Mouse (Mus musculus) CH12F3 (cell line): ENCODE results near the gene Xrra1.
"Not testable (repeated sequence)": the region's sequence is repeated elsewhere in the genome, so short reads cannot be mapped to it uniquely, and the experiment has no call there.

Experiments used
- in situ Hi-C: fragments of 300-500 bp; cut with MboI; formaldehyde crosslinking; loops from 2 replicates; pipeline ENCODE4 v1.14.3; 2020; ENCODE audit warnings: low sequenced_read_pairs

The Xrra1 gene

DNA sequence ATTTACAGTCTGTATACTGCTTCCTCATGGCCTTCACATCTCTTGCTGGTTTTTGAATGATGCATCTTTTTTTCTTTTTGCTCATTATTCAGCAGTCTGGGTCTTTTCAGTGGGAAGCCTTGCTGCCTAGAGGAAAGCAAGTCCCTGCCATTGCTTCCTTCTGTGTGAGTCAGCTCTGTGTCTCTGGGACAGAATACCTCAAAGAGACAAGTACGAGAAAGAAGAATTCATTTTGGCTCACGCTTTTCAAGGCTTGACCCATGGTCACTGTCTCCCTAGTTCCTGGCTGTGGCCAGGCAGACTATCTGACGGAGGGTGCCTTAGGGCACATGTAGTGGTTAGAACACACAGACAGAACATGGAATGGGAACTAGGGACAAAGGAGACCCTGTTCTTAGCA lies 35.1 kb downstream of the Xrra1 start:
- in situ Hi-C loops, result no loop called here

DNA sequence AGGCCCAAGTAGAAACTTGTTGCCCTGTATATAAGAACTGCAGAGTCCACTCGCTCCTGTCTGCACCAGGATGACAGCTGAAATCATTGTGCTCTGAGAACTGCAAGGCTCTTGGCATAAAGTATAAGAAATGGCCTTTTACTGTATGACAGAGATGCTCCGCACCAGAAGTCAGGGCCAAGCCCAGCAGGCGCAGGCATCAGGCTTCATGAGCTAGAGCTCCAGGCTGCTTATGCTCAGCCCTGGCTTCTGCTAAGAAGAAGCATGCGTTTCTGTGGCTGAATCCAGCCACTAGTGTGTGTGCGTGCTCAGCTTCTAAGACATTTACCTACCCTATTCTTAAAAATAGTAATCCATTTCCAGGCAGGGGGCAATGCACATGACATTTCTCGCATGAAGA lies 35.6 kb downstream of the Xrra1 start:
- in situ Hi-C loops, result no loop called here

DNA sequence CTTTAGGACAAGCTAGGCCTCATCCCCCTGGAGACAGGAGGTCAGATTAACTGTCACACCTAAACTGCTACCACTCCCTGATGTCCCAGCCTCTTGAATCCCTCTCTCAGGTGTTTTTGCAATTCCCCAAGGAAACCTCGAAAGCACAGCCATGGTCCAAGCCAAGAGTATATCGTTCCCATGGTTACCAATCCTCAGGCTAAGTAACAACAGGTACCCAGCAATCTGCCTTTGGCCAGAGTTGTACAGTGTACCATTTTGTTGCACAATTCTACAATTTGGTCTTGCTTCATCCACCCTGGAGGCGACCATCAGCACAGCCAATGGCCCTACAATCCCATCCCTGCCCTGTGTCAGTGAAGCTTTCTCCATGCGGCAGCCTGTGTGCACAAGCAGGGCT lies 38.0 kb downstream of the Xrra1 start:
- in situ Hi-C loops, result no loop called here

DNA sequence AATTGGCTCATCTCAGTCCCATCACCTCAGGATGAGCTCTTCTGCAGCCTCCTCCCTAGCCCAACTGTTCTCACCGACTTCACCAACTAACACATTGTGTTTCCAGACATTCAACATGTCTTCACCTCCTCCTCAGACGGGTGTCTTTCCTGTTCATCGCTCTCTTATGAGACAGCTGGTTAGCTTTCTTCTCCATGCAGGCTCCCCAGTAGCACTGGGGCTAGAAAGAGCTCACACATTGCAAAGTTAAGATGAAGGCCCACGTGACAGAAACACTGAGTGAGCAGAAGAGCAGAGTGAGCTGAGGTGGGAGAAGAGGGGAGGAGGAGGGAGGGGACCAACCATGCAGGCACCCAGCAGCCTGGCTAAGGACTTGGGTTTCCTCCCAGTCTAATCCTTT lies 43.3 kb downstream of the Xrra1 start:
- in situ Hi-C loops, result no loop called here

- in situ Hi-C loops, result no loop called here
These were observed 44.2 kb downstream of the Xrra1 start for GRCm38 (mm10) chr7:99902918-99903665.

DNA sequence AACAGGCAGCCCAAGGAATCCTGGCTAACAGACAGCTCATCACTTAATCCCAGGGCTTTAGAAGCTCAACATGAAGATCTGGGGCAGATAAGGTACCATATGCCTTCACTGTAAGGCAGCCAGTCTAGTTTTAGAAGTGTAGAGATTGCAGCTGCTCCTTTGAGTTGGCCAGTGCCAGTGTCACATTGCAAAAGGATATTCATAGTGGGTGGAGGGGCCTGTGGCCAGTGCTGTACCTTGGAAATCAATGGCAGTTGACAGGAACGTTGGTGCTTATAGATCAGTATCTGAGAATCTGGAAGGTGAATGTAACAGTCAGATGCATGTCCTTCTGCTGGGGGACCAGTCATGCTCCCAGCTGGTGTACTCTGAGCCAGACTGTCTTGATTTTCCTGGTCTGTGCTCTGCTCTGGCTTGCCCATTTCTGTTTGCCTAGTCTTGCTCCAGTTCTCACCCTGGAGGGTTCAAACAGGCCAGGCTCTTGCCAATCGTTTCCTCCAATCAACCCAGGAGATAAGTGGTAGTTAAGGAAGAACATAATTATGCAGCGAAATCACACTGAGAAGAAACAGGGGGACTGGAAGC lies 45.6 kb downstream of the Xrra1 start:
- in situ Hi-C loops, result no loop called here

- in situ Hi-C loops, result no loop called here
These were observed 47.4 kb downstream of the Xrra1 start for GRCm38 (mm10) chr7:99906346-99906745.

DNA sequence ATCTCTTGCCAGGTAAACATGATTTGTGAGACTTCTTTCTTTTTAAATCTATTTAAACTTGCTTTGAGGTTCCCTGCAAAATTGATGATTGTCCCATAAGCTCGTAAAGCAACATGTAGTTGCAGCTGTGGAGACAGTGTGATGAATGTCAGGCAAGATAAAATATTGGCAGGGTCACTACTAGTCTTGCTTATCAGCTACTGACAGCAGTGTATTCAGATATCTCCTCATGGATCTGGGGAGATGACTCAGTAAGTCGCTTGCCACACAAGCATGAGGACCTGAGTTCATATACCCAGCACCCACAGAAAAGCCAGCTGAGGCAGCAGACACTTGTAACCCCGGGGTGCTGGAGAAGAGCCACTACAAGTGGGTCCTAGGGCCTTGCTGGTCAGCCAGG lies 48.5 kb downstream of the Xrra1 start:
- in situ Hi-C loops, result no loop called here

GRCm38 (mm10) chr7:99911038-99911437 lies 52.1 kb downstream of the Xrra1 start:
- in situ Hi-C loops, result no loop called here

DNA sequence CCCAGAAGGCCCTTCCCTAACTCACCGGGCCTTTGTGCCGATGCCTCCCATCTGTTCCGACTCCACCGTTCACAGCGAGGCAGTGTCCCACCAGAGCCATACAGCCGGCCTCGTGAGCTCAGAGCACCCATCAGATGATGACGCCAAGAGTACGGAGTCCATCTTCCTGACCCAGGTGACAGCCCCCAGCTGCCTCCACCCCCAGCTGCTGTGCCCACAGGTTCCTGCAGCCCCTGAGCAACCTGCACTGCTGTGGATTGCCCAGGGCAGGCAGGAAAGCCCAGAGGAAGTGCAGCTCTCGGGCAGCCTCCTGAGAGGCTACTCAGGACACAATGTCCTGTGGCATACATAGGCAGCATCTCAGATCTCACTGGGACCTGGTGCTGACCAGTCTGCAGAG lies 55.4 kb downstream of the Xrra1 start:
- in situ Hi-C loops, result no loop called here

- in situ Hi-C loops, result no loop called here
These were observed 56.6 kb downstream of the Xrra1 start for GRCm38 (mm10) chr7:99915511-99915910.

GRCm38 (mm10) chr7:99916741-99917319 lies 57.9 kb downstream of the Xrra1 start:
- in situ Hi-C loops, result no loop called here

- in situ Hi-C loops, result no loop called here
These were observed 58.5 kb downstream of the Xrra1 start for GRCm38 (mm10) chr7:99917320-99917844.

DNA sequence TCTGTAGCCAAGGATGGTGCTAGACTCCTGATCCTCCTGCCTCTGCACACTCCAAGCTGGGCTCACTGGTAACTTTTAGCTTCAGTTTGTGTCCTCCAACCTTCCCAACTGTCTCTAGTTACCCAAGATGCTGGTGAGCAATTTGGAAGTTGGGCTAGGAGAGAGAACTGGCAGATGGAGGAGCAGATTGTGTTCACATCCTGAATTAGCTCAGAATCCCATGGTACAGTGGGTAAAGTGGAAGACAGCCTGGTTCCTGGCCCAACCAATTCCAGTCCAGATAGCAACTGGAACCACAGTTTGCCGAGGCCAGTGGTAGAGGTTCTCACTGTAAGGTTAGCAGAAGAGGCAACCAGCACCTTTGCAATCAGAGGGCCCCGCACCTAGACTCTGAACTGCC lies 60.2 kb downstream of the Xrra1 start:
- in situ Hi-C loops, result no loop called here

- in situ Hi-C loops, result no loop called here
These were observed 61.1 kb downstream of the Xrra1 start for GRCm38 (mm10) chr7:99919971-99920370.

DNA sequence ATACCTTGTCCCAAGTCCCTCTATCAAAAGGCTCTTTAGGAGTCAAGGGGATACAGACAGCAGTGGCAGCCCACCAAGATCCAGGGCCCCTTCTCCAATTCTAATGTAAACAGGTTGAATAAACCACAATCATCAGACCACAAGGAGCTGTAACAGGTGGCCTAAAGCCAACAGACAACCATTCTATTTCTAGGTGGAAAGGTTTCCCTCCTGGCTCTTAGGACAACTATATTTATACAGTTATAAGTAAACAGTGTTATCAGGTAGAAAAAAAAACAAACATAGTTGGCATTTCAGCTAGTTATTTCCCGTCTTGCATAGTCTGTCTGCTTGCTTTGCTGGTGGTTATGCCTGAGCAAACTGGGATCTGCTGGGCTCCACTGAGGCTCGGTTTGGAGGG lies 61.5 kb downstream of the Xrra1 start:
- in situ Hi-C loops, result no loop called here

- in situ Hi-C loops, result no loop called here
These were observed 68.2 kb downstream of the Xrra1 start for GRCm38 (mm10) chr7:99926916-99927714.

- in situ Hi-C loops, result no loop called here
These were observed 76.8 kb downstream of the Xrra1 start for GRCm38 (mm10) chr7:99935758-99936157.

DNA sequence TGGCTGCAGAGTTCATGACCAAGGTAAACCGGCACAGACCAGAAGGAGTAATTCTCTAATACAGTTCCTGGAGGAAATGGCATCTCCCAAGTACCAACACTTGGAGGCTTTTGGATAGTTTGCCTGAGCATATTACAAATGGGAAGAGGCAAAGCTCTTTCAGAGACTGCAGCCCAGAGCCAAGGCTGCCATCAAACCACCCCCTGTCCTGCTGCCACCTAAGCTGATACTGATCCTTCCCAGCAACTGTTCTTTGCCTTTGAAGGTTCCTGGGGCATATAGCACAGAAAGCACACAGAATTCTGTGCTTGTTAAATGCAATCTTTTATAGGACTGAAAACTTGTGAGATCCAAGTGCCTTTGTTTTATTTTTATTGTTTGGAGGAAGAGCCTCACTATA lies 81.8 kb downstream of the Xrra1 start:
- in situ Hi-C loops, result no loop called here

DNA sequence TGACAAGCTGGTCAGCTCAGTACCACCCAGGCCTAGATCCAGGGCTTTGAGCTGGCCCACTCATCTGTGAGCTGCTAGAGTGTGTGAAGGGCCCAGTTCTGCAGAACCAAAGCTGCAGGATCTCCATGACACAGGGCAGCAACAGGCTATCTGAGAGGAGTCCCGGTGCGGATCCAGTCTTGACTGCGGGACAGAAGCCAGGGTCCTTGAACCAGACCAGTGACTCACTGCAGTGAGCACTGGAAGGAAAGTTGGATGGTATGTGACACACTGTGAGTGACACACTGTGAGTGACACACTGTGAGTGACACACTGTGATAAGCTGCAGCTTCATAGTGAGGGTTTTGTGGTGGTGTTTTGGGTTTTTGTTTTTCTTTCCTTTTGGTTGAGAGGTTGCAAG lies 85.6 kb downstream of the Xrra1 start:
- in situ Hi-C loops, result no loop called here

GRCm38 (mm10) chr7:99945012-99945411 lies 86.1 kb downstream of the Xrra1 start:
- in situ Hi-C loops, result not testable (repeated sequence)
